Mouse (Mus musculus): ENCODE data around the gene Il1r1.
"Not testable (repeated sequence)": the region's sequence is repeated elsewhere in the genome, so short reads cannot be mapped to it uniquely, and the experiment has no call there.

Il1r1 gene

GRCm38 (mm10) chr1:40271052-40271451 lies 46.2 kb downstream of the Il1r1 start:
- DNase-seq (ENCODE audit: low read depth, low spot score) = no peak

- no peak for DNase-seq (ENCODE audit: low read depth, low spot score)
Measured at GRCm38 (mm10) chr1:40271486-40272055, 46.7 kb downstream of the Il1r1 start.

- DNase-seq (ENCODE audit: low read depth, low spot score) = no peak
Measured at GRCm38 (mm10) chr1:40272204-40272603, 47.3 kb downstream of the Il1r1 start.

GRCm38 (mm10) chr1:40273491-40273890 lies 48.6 kb downstream of the Il1r1 start:
- no peak for DNase-seq (ENCODE audit: low read depth, low spot score)

- no peak for DNase-seq (ENCODE audit: low read depth, low spot score)
Measured at GRCm38 (mm10) chr1:40275285-40276013, 50.6 kb downstream of the Il1r1 start.

GRCm38 (mm10) chr1:40277944-40278343 lies 53.1 kb downstream of the Il1r1 start:
- DNase-seq (ENCODE audit: low read depth, low spot score) = no peak

- no peak for DNase-seq (ENCODE audit: low read depth, low spot score)
Measured at GRCm38 (mm10) chr1:40278720-40279119, 53.8 kb downstream of the Il1r1 start.

- DNase-seq (ENCODE audit: low read depth, low spot score) = no peak
Measured at GRCm38 (mm10) chr1:40279182-40279743, 54.4 kb downstream of the Il1r1 start.

GRCm38 (mm10) chr1:40281950-40282349 lies 57.1 kb downstream of the Il1r1 start:
- no peak for DNase-seq (ENCODE audit: low read depth, low spot score)

GRCm38 (mm10) chr1:40282394-40282793 lies 57.5 kb downstream of the Il1r1 start:
- DNase-seq (ENCODE audit: low read depth, low spot score) = no peak

GRCm38 (mm10) chr1:40283995-40284394 lies 59.1 kb downstream of the Il1r1 start:
- no peak for DNase-seq (ENCODE audit: low read depth, low spot score)

- DNase-seq (ENCODE audit: low read depth, low spot score) = no peak
Measured at GRCm38 (mm10) chr1:40290489-40291255, 65.8 kb downstream of the Il1r1 start.

GRCm38 (mm10) chr1:40292231-40292630 lies 67.4 kb downstream of the Il1r1 start:
- DNase-seq (ENCODE audit: low read depth, low spot score) = no peak

GRCm38 (mm10) chr1:40293891-40294290 lies 69.0 kb downstream of the Il1r1 start:
- DNase-seq (ENCODE audit: low read depth, low spot score) = no peak

- DNase-seq (ENCODE audit: low read depth, low spot score) = no peak
Measured at GRCm38 (mm10) chr1:40294824-40295223, 69.9 kb downstream of the Il1r1 start.

GRCm38 (mm10) chr1:40298053-40298452 lies 73.2 kb downstream of the Il1r1 start:
- DNase-seq (ENCODE audit: low read depth, low spot score) = no peak

GRCm38 (mm10) chr1:40303179-40303866 lies 78.4 kb downstream of the Il1r1 start:
- DNase-seq (ENCODE audit: low read depth, low spot score) = no peak

GRCm38 (mm10) chr1:40304321-40304720 lies 79.4 kb downstream of the Il1r1 start:
- DNase-seq (ENCODE audit: low read depth, low spot score) = not testable (repeated sequence)

GRCm38 (mm10) chr1:40306111-40306510 lies 81.2 kb downstream of the Il1r1 start:
- no peak for DNase-seq (ENCODE audit: low read depth, low spot score)

- no peak for DNase-seq (ENCODE audit: low read depth, low spot score)
Measured at GRCm38 (mm10) chr1:40311123-40311522, 86.2 kb downstream of the Il1r1 start.

GRCm38 (mm10) chr1:40311625-40312024 lies 86.7 kb downstream of the Il1r1 start:
- DNase-seq (ENCODE audit: low read depth, low spot score) = no peak

- no peak for DNase-seq (ENCODE audit: low read depth, low spot score)
Measured at GRCm38 (mm10) chr1:40314016-40314415, 89.1 kb downstream of the Il1r1 start.

Data from mesoderm, embryonic 11.5 days (tissue).